Mouse (Mus musculus) heart, adult 2 months (tissue): Measurements from ENCODE around the gene Slfn8.

ENCODE experiments used
- CTCF ChIP-seq: fragments of 200-600 bp; IDR thresholded peaks from 2 replicates; pipeline ENCODE4 v1.8.1; 2022; ENCODE audit warnings: antibody characterized with exemption, mild to moderate bottlenecking, moderate library complexity
- POLR2A ChIP-seq: fragments of 200-500 bp; IDR thresholded peaks from 2 replicates; pipeline ENCODE4 v1.6.1; 2011; ENCODE audit warnings: mild to moderate bottlenecking, low read depth, low read length, control low read depth; ENCODE audit not compliant: insufficient read depth

DNA sequence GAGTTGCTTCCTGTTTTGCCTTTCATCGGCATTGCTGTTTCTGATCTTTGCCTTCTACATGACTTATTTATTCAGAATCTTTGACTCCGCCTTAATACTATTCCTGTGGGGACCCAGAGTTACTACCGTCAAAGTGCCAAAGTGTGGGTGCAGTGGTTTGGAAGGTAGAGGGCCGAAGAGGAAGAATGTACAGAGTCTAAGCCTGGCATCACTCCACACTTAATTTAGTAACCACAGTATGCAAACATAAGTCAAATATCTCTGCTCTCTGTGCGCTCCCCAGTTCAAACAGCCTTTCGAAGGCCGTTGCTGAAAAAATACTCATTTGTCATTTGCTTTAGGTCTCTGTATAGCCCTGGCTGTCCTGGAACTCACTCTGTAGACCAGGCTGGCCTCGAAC lies 58.4 kb downstream of the Slfn8 start:
- TF ChIP-seq CTCF (no peak), POLR2A (no peak)
